Mouse (Mus musculus): ENCODE measurements around the gene Vmn1r54. TPM values are rescaled to one million over a fixed set of nuclear protein-coding genes. Genes with fewer than 3 reads are reported as not detected.
"Not testable (repeated sequence)": the region's sequence is repeated elsewhere in the genome, so short reads cannot be mapped to it uniquely, and the experiment has no call there.

Gene Vmn1r54
- not detected in 2 replicates for polyA plus RNA-seq (2015; fragmentation: Nextera tagmentation; extraction: Ambion mirVana)

- ATAC-seq (ENCODE audit: low FRiP score, low TSS enrichment), result no peak
- Histone ChIP-seq H3K27me3 (ENCODE audit: insufficient read depth, low read length) (no peaks in the 10 kb centered on the region), H3K4me1 (ENCODE audit: insufficient read depth, low read length) (no peaks in the 10 kb centered on the region), H3K9me3 (ENCODE audit: low read length) (no peaks in the 10 kb centered on the region), H3K9ac (replicated peaks; ENCODE audit: low read length) (no peak within 1 kb of the TSS), H3K27ac (ENCODE audit: low read length) (no peak within 1 kb of the TSS), H3K4me3 (ENCODE audit: low read length) (no peak within 1 kb of the TSS), H3K36me3 (ENCODE audit: insufficient read depth, low read length) (no peaks in the 10 kb centered on the region), H3K4me2 (replicated peaks; ENCODE audit: low read depth, low read length) (no peak within 1 kb of the TSS)
- WGBS, result 82% methylated on average over 1 of the region's 1 CpGs
Measured at GRCm38 (mm10) chr6:90246000-90246399, at the start of gene Vmn1r54. Vmn1r54 (plus strand) TSS chr6:90246300.

- WGBS, result 90% methylated on average over 2 of the region's 2 CpGs
- H3K36me3 ChIP-seq (ENCODE audit: insufficient read depth, low read length), result not testable (repeated sequence)
Measured at GRCm38 (mm10) chr6:90202493-90202892, 43.6 kb upstream of the Vmn1r54 start, which contains the start of gene V1ra8. V1ra8 (plus strand) TSS chr6:90202793.

GRCm38 (mm10) chr6:90224338-90224737, 21.8 kb upstream of the Vmn1r54 start, which contains the start of gene Vmn1r53:
Vmn1r53 (minus strand) TSS chr6:90224438.
- no peak within 1 kb of the TSS for H3K27ac ChIP-seq (ENCODE audit: low read length)
- no peak within 1 kb of the TSS for H3K4me2 ChIP-seq (replicated peaks; ENCODE audit: low read depth, low read length)
- H3K36me3 ChIP-seq (ENCODE audit: insufficient read depth, low read length), result no peaks in the 10 kb centered on the region
- no peaks in the 10 kb centered on the region for H3K4me1 ChIP-seq (ENCODE audit: insufficient read depth, low read length)
- no peak for ATAC-seq (ENCODE audit: low FRiP score, low TSS enrichment)
- H3K9me3 ChIP-seq (ENCODE audit: low read length), result 0 out of 2 replicates have a peak, but pooled peaks cover 4% of the 10 kb centered on the region
- 91% methylated on average over 1 of the region's 1 CpGs for WGBS
- no peak within 1 kb of the TSS for H3K4me3 ChIP-seq (ENCODE audit: low read length)
- H3K9ac ChIP-seq (replicated peaks; ENCODE audit: low read length), result no peak within 1 kb of the TSS
- no peaks in the 10 kb centered on the region for H3K27me3 ChIP-seq (ENCODE audit: insufficient read depth, low read length)

More at GRCm38 (mm10) chr6:90202493-90202892, 43.6 kb upstream of the Vmn1r54 start, which contains the start of gene V1ra8:
- H3K9ac ChIP-seq (replicated peaks; ENCODE audit: low read length); H3K27ac ChIP-seq (ENCODE audit: low read length); H3K4me1 ChIP-seq (ENCODE audit: insufficient read depth, low read length); H3K27me3 ChIP-seq (ENCODE audit: insufficient read depth, low read length); H3K4me2 ChIP-seq (replicated peaks; ENCODE audit: low read depth, low read length); H3K9me3 ChIP-seq (ENCODE audit: low read length); ATAC-seq (ENCODE audit: low FRiP score, low TSS enrichment); H3K4me3 ChIP-seq (ENCODE audit: low read length): not testable (repeated sequence)

GRCm38 (mm10) chr6:90232114-90232513, 14.0 kb upstream of the Vmn1r54 start:
- not testable (repeated sequence) for H3K4me1 ChIP-seq (ENCODE audit: insufficient read depth, low read length); H3K9me3 ChIP-seq (ENCODE audit: low read length); H3K9ac ChIP-seq (replicated peaks; ENCODE audit: low read length); H3K36me3 ChIP-seq (ENCODE audit: insufficient read depth, low read length); H3K4me2 ChIP-seq (replicated peaks; ENCODE audit: low read depth, low read length); ATAC-seq (ENCODE audit: low FRiP score, low TSS enrichment); H3K27me3 ChIP-seq (ENCODE audit: insufficient read depth, low read length); H3K27ac ChIP-seq (ENCODE audit: low read length); H3K4me3 ChIP-seq (ENCODE audit: low read length)
- WGBS, result 80% methylated on average over 4 of the region's 4 CpGs

GRCm38 (mm10) chr6:90232681-90233080, 13.4 kb upstream of the Vmn1r54 start:
- no peak overlapping the region for H3K27ac ChIP-seq (ENCODE audit: low read length)
- 70% methylated on average over 27 of the region's 27 CpGs for WGBS

GRCm38 (mm10) chr6:90244019-90244418, 2.1 kb upstream of the Vmn1r54 start:
- Histone ChIP-seq H3K27me3 (ENCODE audit: insufficient read depth, low read length) (no peaks in the 10 kb centered on the region), H3K4me1 (ENCODE audit: insufficient read depth, low read length) (no peaks in the 10 kb centered on the region), H3K9me3 (ENCODE audit: low read length) (no peaks in the 10 kb centered on the region), H3K27ac (ENCODE audit: low read length) (no peak overlapping the region), H3K36me3 (ENCODE audit: insufficient read depth, low read length) (no peaks in the 10 kb centered on the region), H3K9ac (replicated peaks; ENCODE audit: low read length) (no peak overlapping the region), H3K4me3 (ENCODE audit: low read length) (no peak overlapping the region), H3K4me2 (replicated peaks; ENCODE audit: low read depth, low read length) (no peak overlapping the region)
- 70% methylated on average over 3 of the region's 3 CpGs for WGBS
- no peak for ATAC-seq (ENCODE audit: low FRiP score, low TSS enrichment)

More at GRCm38 (mm10) chr6:90232681-90233080, 13.4 kb upstream of the Vmn1r54 start:
- no peak overlapping the region for H3K4me3 ChIP-seq (ENCODE audit: low read length)
- H3K9me3 ChIP-seq (ENCODE audit: low read length), result peaks cover 9% of the 10 kb centered on the region
- H3K4me1 ChIP-seq (ENCODE audit: insufficient read depth, low read length), result no peaks in the 10 kb centered on the region
- H3K27me3 ChIP-seq (ENCODE audit: insufficient read depth, low read length), result no peaks in the 10 kb centered on the region
- no peak overlapping the region for H3K9ac ChIP-seq (replicated peaks; ENCODE audit: low read length)
- H3K36me3 ChIP-seq (ENCODE audit: insufficient read depth, low read length), result no peaks in the 10 kb centered on the region
- H3K4me2 ChIP-seq (replicated peaks; ENCODE audit: low read depth, low read length), result no peak overlapping the region
- no peak for ATAC-seq (ENCODE audit: low FRiP score, low TSS enrichment)

GRCm38 (mm10) chr6:90288265-90288664, 42.2 kb downstream of the Vmn1r54 start:
- Histone ChIP-seq H3K36me3 (ENCODE audit: insufficient read depth, low read length) (no peaks in the 10 kb centered on the region), H3K4me1 (ENCODE audit: insufficient read depth, low read length) (no peaks in the 10 kb centered on the region), H3K27me3 (ENCODE audit: insufficient read depth, low read length) (no peaks in the 10 kb centered on the region), H3K4me3 (ENCODE audit: low read length) (no peak overlapping the region), H3K9me3 (ENCODE audit: low read length) (no peaks in the 10 kb centered on the region), H3K9ac (replicated peaks; ENCODE audit: low read length) (no peak overlapping the region), H3K27ac (ENCODE audit: low read length) (no peak overlapping the region), H3K4me2 (replicated peaks; ENCODE audit: low read depth, low read length) (no peak overlapping the region)
- 51% methylated on average over 12 of the region's 12 CpGs for WGBS
- ATAC-seq (ENCODE audit: low FRiP score, low TSS enrichment), result no peak

- H3K27me3 ChIP-seq (ENCODE audit: insufficient read depth, low read length), result no peaks in the 10 kb centered on the region
- H3K36me3 ChIP-seq (ENCODE audit: insufficient read depth, low read length), result no peaks in the 10 kb centered on the region
- H3K9ac ChIP-seq (replicated peaks; ENCODE audit: low read length), result no peak within 1 kb of the TSS
- 96% methylated on average over 1 of the region's 1 CpGs for whole genome bisulfite sequencing
- H3K9me3 ChIP-seq (ENCODE audit: low read length), result no peaks in the 10 kb centered on the region
- no peak within 1 kb of the TSS for H3K27ac ChIP-seq (ENCODE audit: low read length)
- no peak within 1 kb of the TSS for H3K4me3 ChIP-seq (ENCODE audit: low read length)
- no peak for ATAC-seq (ENCODE audit: low FRiP score, low TSS enrichment)
- H3K4me1 ChIP-seq (ENCODE audit: insufficient read depth, low read length), result no peaks in the 10 kb centered on the region
- H3K4me2 ChIP-seq (replicated peaks; ENCODE audit: low read depth, low read length), result no peak within 1 kb of the TSS
Measured at GRCm38 (mm10) chr6:90300919-90301318, 54.8 kb downstream of the Vmn1r54 start, which contains the start of gene BC048671. BC048671 (plus strand) TSS chr6:90301219.

- H3K4me1 ChIP-seq (ENCODE audit: insufficient read depth, low read length), result no peaks in the 10 kb centered on the region
- no peak; the same call in 1 of the 2 replicates for ATAC-seq (ENCODE audit: low FRiP score, low TSS enrichment)
Measured at GRCm38 (mm10) chr6:90306315-90306975, 60.3 kb downstream of the Vmn1r54 start.

More at GRCm38 (mm10) chr6:90306315-90306975, 60.3 kb downstream of the Vmn1r54 start:
- 83% methylated on average over 6 of the region's 6 CpGs for WGBS
- H3K4me2 ChIP-seq (replicated peaks; ENCODE audit: low read depth, low read length), result no peak overlapping the region
- peaks cover 5% of the 10 kb centered on the region for H3K9me3 ChIP-seq (ENCODE audit: low read length)
- H3K36me3 ChIP-seq (ENCODE audit: insufficient read depth, low read length), result peaks cover 4% of the 10 kb centered on the region; the same call in 1 of the 2 replicates
- H3K27ac ChIP-seq (ENCODE audit: low read length), result no peak overlapping the region
- H3K9ac ChIP-seq (replicated peaks; ENCODE audit: low read length), result no peak overlapping the region
- no peaks in the 10 kb centered on the region for H3K27me3 ChIP-seq (ENCODE audit: insufficient read depth, low read length)
- H3K4me3 ChIP-seq (ENCODE audit: low read length), result no peak overlapping the region
